Mouse (Mus musculus) heart, postnatal 4 days (tissue): ENCODE measurements around the gene Pla2g12b. TPM values are rescaled to one million over a fixed set of nuclear protein-coding genes. Genes with fewer than 3 reads are reported as not detected.
"Not testable (repeated sequence)": the region's sequence is repeated elsewhere in the genome, so short reads cannot be mapped to it uniquely, and the experiment has no call there.

Experiments used
- DNase-seq: peaks from one replicate; pipeline ENCODE4 v3.0.0; 2021
- total RNA-seq, 2 experiments: library from RNA; stranded (reverse); gene quantifications; 2 replicates each; pipeline ENCODE4 v1.2.3; 2021

Pla2g12b gene
- under 1 TPM; 0.25 to 0.41 TPM for total RNA-seq

DNA sequence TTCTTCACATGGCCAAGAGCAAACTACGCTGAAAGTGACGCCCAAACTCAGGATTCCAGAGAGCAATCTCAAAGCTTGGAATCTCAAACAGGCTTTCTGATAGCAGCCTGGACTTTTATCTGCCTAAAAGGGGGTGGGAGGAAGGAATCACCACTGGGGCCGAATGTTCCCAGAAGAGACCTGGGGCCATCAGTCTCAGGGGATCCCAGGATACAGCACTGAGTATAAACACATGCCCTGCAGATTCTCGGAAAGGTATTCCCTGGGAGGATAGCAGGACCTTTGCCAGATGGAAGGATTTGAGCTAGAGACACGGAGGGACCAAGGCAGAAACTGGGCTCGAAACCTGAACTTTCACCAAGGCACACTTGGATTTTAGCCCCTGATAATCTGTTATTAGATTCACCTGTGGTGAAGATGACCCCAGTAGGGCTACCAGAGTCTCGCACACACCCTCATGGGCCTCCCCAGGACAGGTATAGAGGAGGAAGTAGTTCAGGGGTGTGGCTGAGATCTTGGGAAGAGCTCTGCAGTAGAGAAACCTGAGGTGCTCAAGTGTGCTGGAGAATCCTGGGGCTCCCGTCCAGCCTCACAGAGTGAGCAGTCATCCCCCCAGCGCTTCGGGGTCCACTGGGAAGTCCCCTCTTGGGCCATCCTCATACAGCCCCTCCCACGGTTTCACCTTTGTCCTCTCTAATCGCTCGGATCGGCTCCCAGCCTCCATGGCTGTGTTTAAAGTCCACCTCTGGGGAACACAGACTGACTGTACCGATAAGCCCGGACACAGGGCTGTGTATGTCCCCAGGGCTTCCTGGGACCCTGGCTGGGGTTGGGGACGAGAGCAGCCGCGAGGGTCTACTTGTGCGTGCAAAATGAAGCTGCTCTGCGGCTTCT is at the start of gene Pla2g12b:
Pla2g12b (plus strand) TSS at position 762 of the 894 bp plus-strand sequence.
- no peak for DNase-seq

DNA sequence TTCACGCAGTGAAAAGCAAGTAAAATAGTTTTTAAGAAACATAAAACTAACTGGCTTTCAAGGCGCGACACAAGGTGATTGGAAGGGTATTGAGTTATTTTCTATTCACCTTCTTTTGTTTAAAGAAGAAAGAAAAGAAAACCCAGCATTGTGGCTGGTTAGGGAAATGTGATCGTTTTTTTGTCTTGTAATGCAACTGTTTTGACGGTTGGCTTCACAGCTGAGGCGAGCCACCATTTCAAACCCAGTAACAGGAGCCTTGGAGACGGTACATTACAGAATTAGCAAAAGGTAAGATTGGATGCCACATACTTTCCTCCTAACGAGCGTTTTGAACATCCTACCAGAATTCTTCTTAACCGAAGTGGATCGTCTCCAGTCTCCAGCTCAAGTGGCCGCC is 49.3 kb upstream of the Pla2g12b start:
- no peak for DNase-seq

DNA sequence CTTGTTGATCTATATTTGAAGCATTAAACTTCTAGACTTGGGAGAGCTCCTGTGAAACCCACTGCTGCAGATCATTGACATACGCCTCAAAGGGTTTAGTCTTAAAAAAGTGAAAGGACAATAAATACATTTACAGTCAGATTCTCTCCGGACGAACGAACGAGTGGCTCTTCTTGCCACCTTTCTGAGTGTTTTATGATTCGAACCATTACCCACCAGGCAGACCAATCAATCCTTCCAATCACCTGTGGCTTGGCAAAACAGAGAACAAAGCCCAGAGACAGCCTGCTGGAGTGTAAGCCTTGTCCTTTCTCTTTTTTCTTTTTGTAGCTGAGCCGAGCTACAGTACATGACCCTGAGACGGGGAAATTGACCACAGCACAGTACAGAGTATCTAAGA is 48.4 kb upstream of the Pla2g12b start:
- no peak for DNase-seq

DNA sequence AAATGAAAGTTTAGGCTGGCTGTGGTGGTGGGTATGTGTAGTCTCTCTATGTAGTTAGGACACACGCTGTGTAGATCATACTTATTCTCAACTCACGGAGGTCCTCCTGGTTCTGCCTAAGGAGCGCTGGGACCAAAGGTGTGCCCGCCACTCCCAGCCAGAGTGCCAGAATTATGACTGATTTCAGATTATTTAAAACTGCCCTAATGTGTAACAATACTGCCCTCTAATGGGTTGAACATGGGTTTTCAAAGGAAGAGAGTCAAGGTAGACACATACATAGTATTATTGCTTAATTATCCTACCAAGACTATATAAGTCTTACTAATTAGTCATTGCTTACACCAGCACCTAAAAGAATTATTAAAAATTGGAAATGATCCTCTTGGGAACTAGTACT is 44.7 kb upstream of the Pla2g12b start:
- no peak for DNase-seq

DNA sequence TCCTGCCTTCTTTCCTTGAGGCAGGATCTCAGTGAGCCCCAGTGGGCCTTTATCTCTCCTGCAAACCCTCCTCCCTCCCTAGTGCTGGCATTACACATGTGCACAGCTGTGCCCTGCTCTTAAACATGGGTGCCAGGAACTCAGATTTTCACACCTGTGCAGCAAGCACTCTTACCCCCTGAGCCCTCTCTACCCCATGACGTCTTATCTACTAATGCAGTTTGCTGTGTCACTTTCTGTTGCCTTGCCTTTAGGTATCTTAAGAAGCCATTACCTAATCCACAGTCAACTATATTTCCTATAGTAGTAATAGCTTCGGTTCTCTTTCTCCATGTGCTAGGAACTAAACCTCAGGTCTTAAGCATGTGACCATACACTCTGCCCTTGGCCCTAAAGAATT is 40.3 kb upstream of the Pla2g12b start:
- DNase-seq: no peak

DNA sequence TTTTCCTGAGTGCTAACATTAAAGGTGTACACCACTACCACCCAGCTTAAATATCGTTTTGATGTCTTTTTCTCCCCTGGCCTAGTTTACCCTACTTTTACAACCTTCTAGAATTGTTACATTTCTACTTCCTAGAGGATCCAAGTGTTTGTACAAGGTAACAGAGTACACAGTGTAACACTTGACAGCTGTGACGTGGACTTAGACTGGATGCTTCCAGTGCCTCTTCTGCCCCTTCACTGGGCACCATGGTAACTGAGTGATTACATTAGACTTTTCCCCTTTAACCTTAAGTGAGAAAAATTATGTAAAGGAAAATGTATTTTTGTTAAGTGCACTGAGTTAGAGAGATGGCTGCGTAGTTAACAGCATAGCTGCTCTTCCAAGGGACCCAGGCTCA is 38.9 kb upstream of the Pla2g12b start:
- no peak for DNase-seq

DNA sequence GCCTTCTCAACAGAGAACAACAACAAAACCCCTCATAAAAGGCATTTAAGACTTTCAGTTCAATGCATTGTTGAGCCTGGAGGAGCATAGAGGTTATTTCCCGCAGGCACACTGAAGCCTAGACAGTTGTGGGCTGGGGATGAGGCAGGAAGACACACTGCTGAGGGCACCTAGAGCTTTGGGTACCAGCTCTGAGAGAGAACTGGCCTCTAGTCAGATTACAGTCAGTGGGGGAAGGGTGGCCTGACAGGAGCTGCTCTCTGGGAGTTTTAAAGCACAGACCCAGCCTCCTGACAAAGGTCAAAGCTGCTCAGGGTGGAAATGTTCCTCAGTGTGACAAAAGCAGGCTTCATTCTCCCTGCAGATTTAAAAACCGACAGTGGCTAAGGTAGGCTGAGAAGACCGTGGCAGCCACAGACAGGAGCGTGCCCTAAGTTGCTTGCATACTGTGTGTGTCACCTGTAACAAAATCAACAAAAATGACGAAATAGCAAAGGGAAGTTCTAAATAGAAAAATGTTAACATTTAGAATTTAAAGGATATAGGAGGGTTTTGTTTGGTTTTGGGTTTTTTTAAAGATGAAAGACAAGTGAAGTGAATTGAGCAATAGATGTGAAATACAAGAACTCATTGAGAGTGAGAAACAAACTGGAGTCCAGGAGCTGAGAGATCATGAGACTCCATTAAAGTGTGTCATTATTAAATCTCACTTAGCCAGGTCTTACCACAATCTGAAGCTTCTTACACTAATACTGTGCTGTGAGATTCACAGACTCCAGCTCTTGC is 37.5 kb upstream of the Pla2g12b start:
- no peak for DNase-seq

DNA sequence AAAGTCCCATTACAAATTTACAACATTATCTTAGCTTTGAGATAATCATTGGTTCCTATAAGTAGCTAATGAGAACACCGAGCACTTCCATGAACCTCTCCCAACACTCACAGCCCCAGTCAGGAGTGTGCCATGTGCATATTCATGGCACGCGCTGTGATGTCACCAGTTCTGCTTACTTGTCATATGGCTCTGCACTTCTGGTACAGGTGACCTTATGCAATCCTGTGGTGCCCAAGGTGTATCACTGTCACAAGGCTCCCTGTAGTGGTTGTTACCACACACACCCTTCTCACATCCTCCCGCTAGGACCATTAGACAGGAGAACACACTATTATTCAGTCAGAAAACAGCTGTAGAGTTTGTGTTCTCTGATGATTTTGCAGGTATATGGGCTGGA is 36.7 kb upstream of the Pla2g12b start:
- DNase-seq: no peak

DNA sequence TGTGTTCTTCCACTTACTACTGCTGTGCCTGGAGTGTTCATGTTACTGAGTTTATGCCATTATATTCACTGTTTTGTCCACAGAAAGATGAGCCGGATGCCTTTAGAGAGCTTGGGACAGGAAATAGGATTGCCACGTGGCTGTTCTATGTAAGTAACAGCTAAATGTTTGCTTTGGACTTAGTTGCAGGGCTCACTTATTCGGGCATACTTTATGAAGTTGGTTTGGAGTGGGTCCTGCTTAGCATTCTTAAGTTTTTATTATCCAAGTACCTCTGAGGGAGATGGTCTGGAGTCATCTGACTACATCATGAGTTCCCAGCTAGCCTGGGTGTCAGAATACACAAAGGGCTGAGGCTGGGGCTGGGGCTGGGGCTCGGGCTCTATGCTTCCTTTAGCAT is 36.3 kb upstream of the Pla2g12b start:
- DNase-seq: no peak

DNA sequence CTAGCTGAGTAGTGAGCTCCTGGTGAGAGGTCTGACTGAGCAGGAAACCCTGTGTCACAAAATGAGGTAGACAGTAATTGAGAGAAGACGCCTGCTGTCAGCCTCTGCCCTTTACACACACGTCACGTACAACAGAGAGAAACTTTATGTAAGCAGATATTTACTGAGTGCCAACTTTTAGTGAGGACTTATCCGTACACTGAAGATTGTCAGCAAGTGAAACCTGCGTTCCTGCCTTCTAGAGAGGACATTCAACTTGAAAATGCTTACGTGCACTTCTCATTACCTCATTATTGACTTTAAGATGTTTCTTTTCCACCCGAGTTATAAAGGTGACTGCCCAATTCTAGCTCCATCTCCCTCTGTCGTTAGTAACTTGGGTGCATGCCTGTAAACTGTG is 34.7 kb upstream of the Pla2g12b start:
- no peak for DNase-seq

DNA sequence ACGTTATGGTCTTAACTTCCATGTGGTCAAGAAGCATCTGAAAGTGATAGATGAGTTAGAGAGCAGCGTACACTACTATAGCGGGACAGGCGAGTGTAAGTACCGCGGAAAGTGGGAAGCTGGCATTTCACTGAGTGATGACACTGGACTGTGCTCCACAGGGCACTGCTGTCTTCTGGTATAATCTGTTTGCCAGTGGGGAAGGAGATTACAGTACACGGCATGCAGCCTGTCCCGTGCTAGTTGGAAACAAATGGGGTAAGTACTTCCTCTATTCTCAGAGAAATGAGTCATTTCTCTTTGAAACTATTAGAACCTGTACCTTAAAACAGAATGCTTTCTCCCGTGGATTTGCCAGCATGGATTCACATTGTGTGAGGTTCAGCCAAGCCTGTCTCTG is 34.0 kb upstream of the Pla2g12b start:
- no peak for DNase-seq

DNA sequence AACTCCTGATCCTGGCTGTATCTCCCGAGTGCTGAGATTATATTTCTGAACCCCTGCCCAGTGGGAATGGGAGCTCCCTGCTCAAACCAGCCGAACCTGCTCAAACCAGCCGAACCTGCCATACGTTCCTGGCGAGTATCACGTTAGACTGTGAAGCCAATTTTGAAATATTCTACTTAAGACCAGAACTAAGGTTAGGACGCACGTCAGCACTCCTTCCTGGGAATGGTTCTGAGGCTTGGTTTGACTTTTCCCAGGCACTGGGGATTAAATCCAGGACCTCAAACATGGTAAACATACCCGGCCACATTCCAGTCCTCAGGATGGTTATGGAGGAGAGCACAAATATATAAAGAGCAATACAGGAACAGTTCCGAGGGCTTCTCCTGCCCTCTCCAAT is 25.6 kb upstream of the Pla2g12b start:
- no peak for DNase-seq

DNA sequence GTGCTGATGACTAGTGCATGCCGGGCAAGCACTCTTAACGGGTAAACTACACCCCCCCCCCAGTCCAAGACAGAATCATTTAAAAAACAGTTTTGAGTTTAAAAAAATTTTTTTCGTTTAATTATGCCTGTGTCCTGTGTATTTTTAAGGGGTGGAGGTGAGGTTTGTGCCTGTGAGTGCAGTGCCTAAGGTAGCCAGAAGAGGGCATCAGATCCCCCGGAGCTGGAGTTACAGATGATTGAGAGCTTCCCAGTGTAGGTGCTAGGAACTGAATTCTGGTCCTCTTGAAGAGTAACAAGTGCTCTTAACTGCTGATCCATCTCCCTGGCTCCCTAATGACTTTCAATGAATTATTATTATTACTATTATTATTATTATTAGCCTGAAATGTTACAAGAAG is 24.7 kb upstream of the Pla2g12b start:
- DNase-seq: no peak

DNA sequence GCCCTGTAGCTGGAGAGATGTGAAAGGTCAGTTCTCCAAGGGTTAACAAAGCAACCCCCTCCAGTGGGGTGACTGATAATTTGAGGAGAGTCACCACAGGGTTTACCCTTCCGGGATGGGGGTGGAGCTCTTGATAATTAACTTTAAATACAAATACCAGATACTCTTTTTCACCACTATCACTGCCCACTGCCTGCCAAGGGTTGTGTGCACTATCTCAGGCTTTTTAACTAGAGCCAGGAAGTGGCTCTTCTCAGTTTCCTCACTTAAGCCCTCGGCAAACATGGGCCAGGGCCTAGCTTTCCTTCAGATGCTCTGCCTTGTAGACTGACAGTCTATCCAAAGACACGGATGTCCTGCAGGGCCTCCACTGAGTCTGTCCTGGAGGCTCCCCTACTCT is 23.5 kb upstream of the Pla2g12b start:
- DNase-seq: no peak

DNA sequence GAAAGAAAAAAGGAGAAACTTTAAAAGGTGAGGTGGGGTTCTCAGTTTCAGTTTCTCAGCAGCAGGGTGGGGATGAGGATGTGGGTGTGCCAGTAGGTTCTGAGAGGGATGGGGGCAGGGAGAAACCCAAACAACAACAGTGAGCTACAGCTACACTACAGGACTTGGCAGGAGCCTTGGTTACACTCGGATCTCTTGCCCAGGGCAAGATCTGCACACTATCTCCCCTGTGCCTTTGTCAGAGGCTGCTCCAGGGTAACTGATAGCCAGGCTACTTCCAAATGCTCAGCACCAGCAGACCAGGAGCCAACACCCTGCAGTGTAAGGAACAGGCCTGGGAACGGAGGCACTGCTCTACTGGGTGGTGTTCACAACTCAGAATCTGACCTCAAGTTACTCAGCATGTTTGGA is 23.0 kb upstream of the Pla2g12b start:
- DNase-seq: no peak

DNA sequence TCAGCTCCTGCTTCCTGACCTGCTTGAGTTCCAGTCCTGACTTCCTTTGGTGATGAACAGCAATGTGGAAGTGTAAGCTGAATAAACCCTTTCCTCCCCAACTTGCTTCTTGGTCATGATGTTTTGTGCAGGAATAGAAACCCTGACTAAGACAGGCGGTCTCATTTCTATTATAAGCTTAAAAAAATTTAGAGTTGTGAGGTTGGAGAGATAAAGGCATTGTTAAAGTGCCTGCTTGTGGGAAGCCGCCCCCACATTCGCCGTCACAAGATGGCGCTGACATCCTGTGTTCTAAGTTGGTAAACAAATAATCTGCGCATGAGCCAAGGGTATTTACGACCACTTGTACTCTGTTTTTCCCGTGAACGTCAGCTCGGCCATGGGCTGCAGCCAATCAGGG is 21.9 kb upstream of the Pla2g12b start:
- not testable (repeated sequence) for DNase-seq

DNA sequence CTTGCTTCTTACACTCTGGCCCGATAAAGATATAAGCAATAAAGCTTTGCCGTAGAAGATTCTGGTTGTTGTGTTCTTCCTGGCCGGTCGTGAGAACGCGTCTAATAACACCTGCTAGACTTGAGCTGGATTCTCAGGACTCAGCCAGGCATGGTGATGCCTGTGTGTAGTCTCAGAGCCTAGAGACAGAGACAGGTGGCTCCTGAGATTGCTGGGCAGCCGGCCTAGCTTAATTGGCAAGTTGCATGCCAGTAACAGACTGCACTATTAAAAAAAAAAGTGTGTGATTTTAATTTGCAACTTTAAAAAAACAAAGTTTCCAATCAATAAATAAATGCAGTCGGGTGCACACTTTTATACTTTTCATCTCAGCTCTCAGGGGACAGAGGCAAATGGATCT is 16.5 kb upstream of the Pla2g12b start:
- DNase-seq: no peak

DNA sequence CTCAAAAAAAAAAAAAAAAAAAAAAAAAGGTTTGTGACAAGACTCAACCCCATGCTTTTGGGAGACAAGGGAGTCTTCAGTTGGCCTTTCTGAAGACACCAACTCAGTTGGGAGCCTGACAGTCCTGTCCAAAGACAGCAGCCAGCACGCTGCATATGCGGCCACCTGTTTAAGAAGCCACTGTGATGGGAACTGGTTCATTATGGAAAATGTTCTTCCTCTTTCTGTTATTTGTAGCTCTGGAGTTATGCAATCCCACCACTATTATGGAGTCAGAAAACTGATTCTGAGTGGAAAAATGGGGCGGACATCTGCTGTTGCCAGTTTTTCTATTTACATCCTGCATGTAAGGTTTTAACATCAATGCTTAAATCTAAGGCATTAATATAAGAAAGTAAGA is 13.8 kb upstream of the Pla2g12b start:
- no peak for DNase-seq

DNA sequence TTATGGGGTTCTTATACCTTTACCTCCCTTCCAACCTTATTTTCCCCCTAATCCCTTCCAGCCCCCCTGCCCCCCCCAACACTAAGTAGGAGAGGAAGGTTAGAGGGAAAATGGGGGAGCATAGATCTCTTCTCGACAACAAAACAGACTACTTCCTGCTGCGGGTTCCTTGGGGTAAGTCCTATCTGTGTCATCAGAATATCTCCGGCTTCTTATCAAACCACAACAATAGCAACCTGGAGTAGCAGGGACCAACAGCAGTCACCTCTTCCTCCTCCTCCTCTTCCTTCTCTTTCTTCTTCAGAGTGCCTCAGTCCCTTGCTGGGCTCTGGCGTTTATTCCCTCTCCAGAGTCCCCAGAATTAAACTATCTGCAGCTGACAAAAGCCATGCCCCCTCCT is 11.6 kb upstream of the Pla2g12b start:
- no peak for DNase-seq

DNA sequence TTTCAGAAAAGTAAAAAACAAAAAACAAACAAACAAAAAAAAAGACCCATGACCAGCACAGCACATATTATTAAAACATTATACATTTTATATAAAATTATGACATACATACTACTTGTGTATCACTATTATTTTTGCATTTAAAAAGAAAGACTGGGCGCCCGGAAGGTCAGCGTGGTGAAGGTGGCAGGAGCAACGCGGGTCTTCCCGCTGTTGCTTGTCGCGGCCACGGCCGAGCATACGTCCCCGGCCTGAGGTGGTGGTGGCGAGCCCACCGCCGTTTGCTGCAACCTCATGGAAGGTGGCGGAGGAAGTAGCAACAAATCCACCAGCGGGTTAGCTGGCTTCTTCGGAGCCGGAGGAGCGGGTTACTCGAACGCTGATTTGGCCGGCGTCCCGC is 8.0 kb upstream of the Pla2g12b start, which contains the start of gene Gm10273:
Gm10273 (plus strand) TSS at position 172 of the 400 bp plus-strand sequence.
- not testable (repeated sequence) for DNase-seq

DNA sequence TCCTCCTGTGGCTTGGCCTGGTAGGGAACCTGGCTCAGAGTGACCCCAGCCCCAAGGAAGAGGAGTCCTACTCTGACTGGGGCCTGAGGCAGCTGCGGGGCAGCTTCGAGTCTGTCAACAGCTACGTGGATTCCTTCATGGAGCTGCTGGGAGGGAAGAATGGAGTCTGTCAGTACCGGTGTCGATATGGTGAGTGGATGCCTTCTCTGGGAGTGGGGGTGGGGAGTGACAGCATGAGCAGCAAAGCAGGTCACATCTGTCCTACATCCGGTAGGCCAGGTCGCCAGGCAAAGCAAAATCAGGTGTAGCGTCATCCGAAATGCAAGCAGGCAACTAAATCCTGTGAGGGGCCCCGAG is 311 bp downstream of the Pla2g12b start:
- no peak for DNase-seq

DNA sequence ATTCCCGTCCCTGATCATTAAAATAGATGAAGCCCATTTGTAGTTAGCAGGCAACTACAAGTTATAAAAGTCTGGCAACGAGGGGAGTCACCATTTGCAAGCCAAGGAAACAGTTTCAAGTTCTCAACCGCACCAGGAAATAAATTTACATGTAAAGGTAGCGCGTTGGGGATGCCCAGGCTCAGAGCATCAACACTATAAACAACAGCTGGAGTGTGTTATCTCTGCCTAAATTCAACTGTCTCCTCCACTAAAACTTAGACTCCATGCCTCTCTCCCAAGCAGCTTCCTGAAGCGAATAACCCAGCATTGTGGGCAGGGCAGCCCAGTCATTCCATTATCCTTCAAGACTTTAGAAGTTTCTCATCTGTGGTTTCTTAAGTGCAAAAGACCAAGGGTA is 5.0 kb downstream of the Pla2g12b start:
- no peak for DNase-seq

DNA sequence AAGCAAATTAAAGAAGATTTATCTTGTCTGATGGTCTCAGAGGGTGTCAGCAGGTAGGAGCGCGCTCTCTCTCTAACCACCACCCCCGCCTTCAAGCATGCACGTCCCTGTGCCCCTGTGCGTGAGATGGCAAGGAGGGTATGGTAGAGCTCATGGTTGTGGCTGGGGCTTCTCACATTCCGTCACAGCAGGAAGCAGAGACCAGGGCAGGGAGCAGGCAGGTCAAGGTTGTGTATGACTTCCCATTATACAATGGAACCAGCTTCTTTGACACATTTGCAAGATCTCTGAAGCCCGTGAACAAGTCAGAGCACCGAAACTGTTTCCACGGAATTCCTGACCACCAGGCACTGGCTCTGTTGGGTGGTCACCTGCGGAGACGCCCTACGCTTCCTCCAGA is 6.8 kb downstream of the Pla2g12b start:
- no peak for DNase-seq

DNA sequence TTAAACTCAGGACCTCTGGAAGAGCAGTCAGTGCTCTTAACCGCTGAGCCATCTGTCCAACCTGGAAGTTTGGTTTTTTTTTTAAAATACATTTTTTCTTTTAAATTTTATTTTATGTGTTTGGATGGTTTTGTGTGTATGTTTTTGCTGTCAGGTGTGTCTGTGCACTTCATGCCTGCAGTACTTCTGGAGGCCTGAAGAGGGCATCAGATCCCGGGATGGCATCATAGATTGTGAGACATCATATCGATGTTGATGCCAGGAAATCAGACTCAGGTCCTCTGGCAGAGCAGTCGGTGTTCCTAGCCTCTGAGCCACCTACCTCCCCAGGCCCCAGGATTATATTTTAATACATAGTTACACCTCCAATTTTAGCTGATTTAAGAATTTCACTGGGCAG is 10.3 kb downstream of the Pla2g12b start:
- no peak for DNase-seq
